Mouse (Mus musculus) CH12.LX (cell line): ENCODE measurements around the gene Gm20547. TPM values are rescaled to one million over a fixed set of nuclear protein-coding genes. Genes with fewer than 3 reads are reported as not detected.

Experiments
- DNase-seq: peaks from one replicate; pipeline ENCODE4 v3.0.0-alpha.2; 2013; ENCODE audit errors: extremely low read depth
- H3K27ac ChIP-seq: 2 replicates; pipeline ENCODE4 v1.5.1; 2012; ENCODE audit warnings: low read depth, mild to moderate bottlenecking, control low read depth, moderate library complexity; ENCODE audit not compliant: insufficient read depth
- H3K27me3 ChIP-seq: replicated peaks from 2 replicates; pipeline ENCODE3; 2012; ENCODE audit warnings: inconsistent platforms
- H3K36me3 ChIP-seq, 2 experiments: replicated peaks in 1 of 2; 2 replicates each; pipeline versions ENCODE3 to v1.6.1; 2012; ENCODE audit warnings: inconsistent platforms in 1 of 2, low read length in 1 of 2, mild to moderate bottlenecking in 1 of 2, mixed read lengths in 1 of 2, moderate library complexity in 1 of 2; ENCODE audit not compliant: control insufficient read depth in 1 of 2, insufficient read depth in 1 of 2
- H3K4me1 ChIP-seq, 2 experiments: 2 replicates each; pipeline ENCODE4 v1.6.1; 2012; ENCODE audit warnings: inconsistent platforms in 1 of 2, moderate library complexity in 1 of 2; ENCODE audit not compliant: insufficient read depth in 2 of 2, control insufficient read depth in 1 of 2
- H3K4me2 ChIP-seq: 2 replicates; pipeline ENCODE4 v1.6.1; 2012; ENCODE audit warnings: low read depth, mild to moderate bottlenecking, control low read depth; ENCODE audit not compliant: poor library complexity, insufficient read depth, severe bottlenecking
- H3K4me3 ChIP-seq, 3 experiments: fragments of 150-350 bp in 1 of 3; sonication (generic) in 1 of 3; replicated peaks in 1 of 3; 2 replicates each; pipeline versions ENCODE3 to v1.5.1; 2011 to 2012; ENCODE audit warnings: low read depth in 2 of 3, low read length in 2 of 3, mild to moderate bottlenecking in 2 of 3, moderate library complexity in 2 of 3, control low read depth in 1 of 3, improper control_type of control experiment in 1 of 3, inconsistent platforms in 1 of 3, mixed read lengths in 1 of 3; ENCODE audit not compliant: poor library complexity in 1 of 3
- H3K79me2 ChIP-seq: replicated peaks from 2 replicates; pipeline ENCODE4 v1.6.1; 2012; ENCODE audit warnings: mild to moderate bottlenecking, moderate library complexity; ENCODE audit not compliant: control insufficient read depth, poor library complexity, insufficient read depth, severe bottlenecking; ENCODE audit errors: extremely low read depth
- H3K9ac ChIP-seq: 2 replicates; pipeline ENCODE4 v1.6.1; 2012; ENCODE audit warnings: low read depth, mild to moderate bottlenecking, control low read depth, moderate library complexity; ENCODE audit not compliant: insufficient read depth
- H3K9me3 ChIP-seq: replicated peaks from 2 replicates; pipeline ENCODE3; 2012; ENCODE audit warnings: low read length, inconsistent platforms, mixed read lengths
- BHLHE40 ChIP-seq: IDR thresholded peaks from 2 replicates; pipeline ENCODE4 v1.6.1; 2011; ENCODE audit warnings: mild to moderate bottlenecking, low read depth, low read length, improper control_type of control experiment
- CHD2 ChIP-seq: IDR thresholded peaks from 2 replicates; pipeline ENCODE4 v1.6.1; 2011; ENCODE audit warnings: low read length, improper control_type of control experiment
- CTCF ChIP-seq, 2 experiments: IDR thresholded peaks in 1 of 2; conservative IDR thresholded peaks in 1 of 2; 2 replicates each; pipeline ENCODE4 v1.5.1; 2011 to 2012; ENCODE audit warnings: low read depth in 2 of 2, low read length in 2 of 2, improper control_type of control experiment in 1 of 2, inconsistent platforms in 1 of 2, mild to moderate bottlenecking in 1 of 2, moderate library complexity in 1 of 2
- ELF1 ChIP-seq: IDR thresholded peaks from 2 replicates; pipeline ENCODE4 v1.6.1; 2014; ENCODE audit warnings: low read depth, mild to moderate bottlenecking, inconsistent platforms, low read length, improper control_type of control experiment
- ETS1 ChIP-seq: conservative IDR thresholded peaks from 2 replicates; pipeline ENCODE4 v1.6.1; 2012; ENCODE audit warnings: low read depth, mild to moderate bottlenecking, inconsistent platforms, low read length, improper control_type of control experiment, moderate library complexity
- GABPA ChIP-seq: IDR thresholded peaks from 2 replicates; pipeline ENCODE4 v1.6.1; 2012; ENCODE audit warnings: low read depth, low read length, improper control_type of control experiment, inconsistent platforms; ENCODE audit not compliant: insufficient replicate concordance
- HCFC1 ChIP-seq: IDR thresholded peaks from 2 replicates; pipeline ENCODE4 v1.6.1; 2012; ENCODE audit warnings: low read depth, mild to moderate bottlenecking, inconsistent platforms, low read length, improper control_type of control experiment
- KAT2A ChIP-seq: IDR thresholded peaks from 2 replicates; pipeline ENCODE4 v1.6.1; 2012; ENCODE audit warnings: low read length, improper control_type of control experiment, inconsistent platforms; ENCODE audit not compliant: insufficient replicate concordance
- MAFK ChIP-seq: IDR thresholded peaks from 2 replicates; pipeline ENCODE4 v1.6.1; 2011; ENCODE audit warnings: low read length, improper control_type of control experiment; ENCODE audit not compliant: insufficient replicate concordance
- MAX ChIP-seq: IDR thresholded peaks from 2 replicates; pipeline ENCODE4 v1.6.1; 2011; ENCODE audit warnings: low read length, improper control_type of control experiment
- MAZ ChIP-seq: IDR thresholded peaks from 2 replicates; pipeline ENCODE4 v1.6.1; 2012; ENCODE audit warnings: low read depth, mild to moderate bottlenecking, inconsistent platforms, low read length, improper control_type of control experiment, moderate library complexity
- MEF2A ChIP-seq: IDR thresholded peaks from 2 replicates; pipeline ENCODE4 v1.6.1; 2014; ENCODE audit warnings: low read depth, mild to moderate bottlenecking, inconsistent platforms, low read length, improper control_type of control experiment, borderline replicate concordance
- MXI1 ChIP-seq: IDR thresholded peaks from 2 replicates; pipeline ENCODE4 v1.6.1; 2011; ENCODE audit warnings: mild to moderate bottlenecking, low read depth, low read length, improper control_type of control experiment
- NELFE ChIP-seq: IDR thresholded peaks from 2 replicates; pipeline ENCODE4 v1.6.1; 2011; ENCODE audit warnings: low read depth, low read length, improper control_type of control experiment
- NRF1 ChIP-seq: IDR thresholded peaks from 2 replicates; pipeline ENCODE4 v1.6.1; 2014; ENCODE audit warnings: low read depth, mild to moderate bottlenecking, inconsistent platforms, low read length, improper control_type of control experiment, moderate library complexity
- PAX5 ChIP-seq: IDR thresholded peaks from 2 replicates; pipeline ENCODE4 v1.6.1; 2012; ENCODE audit warnings: low read length, inconsistent platforms, mixed read lengths
- POLR2A ChIP-seq: IDR thresholded peaks from 2 replicates; pipeline ENCODE4 v1.6.1; 2011; ENCODE audit warnings: low read depth, mild to moderate bottlenecking, improper control_type of control experiment, low read length
- POLR2AphosphoS2 ChIP-seq: IDR thresholded peaks from 2 replicates; pipeline ENCODE4 v1.6.1; 2011; ENCODE audit warnings: low read depth, low read length, improper control_type of control experiment
- RAD21 ChIP-seq: IDR thresholded peaks from 2 replicates; pipeline ENCODE4 v1.6.1; 2011; ENCODE audit warnings: low read depth, mild to moderate bottlenecking, low read length, improper control_type of control experiment, moderate library complexity
- RCOR1 ChIP-seq: conservative IDR thresholded peaks from 2 replicates; pipeline ENCODE4 v1.6.1; 2012; ENCODE audit warnings: low read depth, mild to moderate bottlenecking, inconsistent platforms, low read length, improper control_type of control experiment
- SIN3A ChIP-seq: IDR thresholded peaks from 2 replicates; pipeline ENCODE4 v1.6.1; 2012; ENCODE audit warnings: low read length, improper control_type of control experiment, inconsistent platforms
- SMC3 ChIP-seq: IDR thresholded peaks from 2 replicates; pipeline ENCODE4 v1.6.1; 2011; ENCODE audit warnings: low read depth, low read length, improper control_type of control experiment
- TBP ChIP-seq: conservative IDR thresholded peaks from 2 replicates; pipeline ENCODE4 v1.6.1; 2011; ENCODE audit warnings: low read depth, low read length, improper control_type of control experiment
- UBTF ChIP-seq: IDR thresholded peaks from 2 replicates; pipeline ENCODE4 v1.6.1; 2012; ENCODE audit warnings: low read depth, mild to moderate bottlenecking, inconsistent platforms, low read length, improper control_type of control experiment, moderate library complexity
- ZC3H11A ChIP-seq: IDR thresholded peaks from 2 replicates; pipeline ENCODE4 v1.6.1; 2012; ENCODE audit warnings: low read depth, mild to moderate bottlenecking, inconsistent platforms, low read length, improper control_type of control experiment
- ZKSCAN1 ChIP-seq: IDR thresholded peaks from 2 replicates; pipeline ENCODE4 v1.6.1; 2012; ENCODE audit warnings: low read depth, inconsistent platforms, low read length, improper control_type of control experiment, borderline replicate concordance
- ZMIZ1 ChIP-seq: IDR thresholded peaks from 2 replicates; pipeline ENCODE4 v1.6.1; 2012; ENCODE audit warnings: low read depth, mild to moderate bottlenecking, inconsistent platforms, low read length, improper control_type of control experiment
- dilution Hi-C: fragments of 300-500 bp; cut with MboI; formaldehyde crosslinking; loops from 2 replicates; pipeline ENCODE4 v1.14.3; 2020; ENCODE audit warnings: low sequenced_read_pairs; ENCODE audit not compliant: extremely low pct_unique_long_range_greater_than_20kb, extremely low pct_ligation_motif_present
- in situ Hi-C: fragments of 300-500 bp; cut with MboI; formaldehyde crosslinking; loops from 3 replicates; pipeline ENCODE4 v1.14.3; 2019; ENCODE audit warnings: low sequenced_read_pairs, low pct_ligation_motif_present, low pct_unique_long_range_greater_than_20kb, mixed read lengths
- polyA plus RNA-seq: library from polyadenylated mRNA; unstranded; fragments of >175 nt; gene quantifications from 2 replicates; pipeline ENCODE4 v1.2.1, GENCODE M21; 2012; ENCODE audit warnings: low read depth; ENCODE audit not compliant: insufficient read length
- total RNA-seq, 2 experiments: library from RNA; depleted of rRNA; stranded (reverse); fragments of 300-350 nt in 1 of 2; fragments of >200 nt in 1 of 2; gene quantifications; 2 replicates each; pipeline ENCODE4 v1.2.3; 2012 to 2014

Gm20547 gene
- total and polyA plus RNA-seq, 3 experiments, result not detected

- peak; percentile 45 for DNase-seq
- Histone ChIP-seq H3K27me3 (no peaks in the 10 kb centered on the region), H3K4me2 (no peak overlapping the region), H3K4me3 (no peak overlapping the region), H3K79me2 (peaks cover 11% of the 10 kb centered on the region), H3K36me3 (peaks cover 48 to 81% of the 10 kb centered on the region in 2 experiments), H3K9me3 (no peaks in the 10 kb centered on the region), H3K27ac (no peak overlapping the region), H3K4me1 (peaks cover 0 to 35% of the 10 kb centered on the region in 2 experiments), H3K9ac (no peak overlapping the region)
- in situ Hi-C loops, result loop anchor here (5.0 kb wide), 1 partner anchor 56 kb away; the partner anchor contains the start of gene Slc44a4
- no peak for TF ChIP-seq ETS1
- TF ChIP-seq PAX5, result no peak
- TF ChIP-seq ZKSCAN1, result no peak
- TF ChIP-seq ELF1, result no peak
- no peak for TF ChIP-seq MAX
- peak; percentile 67 for TF ChIP-seq ZC3H11A
- TF ChIP-seq POLR2AphosphoS2, result no peak
- TF ChIP-seq MAFK, result no peak
- TF ChIP-seq NRF1, result no peak
- TF ChIP-seq GABPA, result no peak
- no peak for TF ChIP-seq SIN3A
- no peak for TF ChIP-seq KAT2A
- peak; percentile 82 for TF ChIP-seq RAD21
- no peak for TF ChIP-seq BHLHE40
- TF ChIP-seq POLR2A, result no peak
- TF ChIP-seq RCOR1, result no peak
- TF ChIP-seq MAZ, result no peak
- peak; percentile 93 for TF ChIP-seq SMC3
- TF ChIP-seq CTCF (conservative IDR thresholded peaks at IDR 0.05 in 1 of 2, IDR thresholded peaks at IDR 0.05 in 1 of 2; ENCODE audit: low read depth in 2 of 2, low read length in 2 of 2), result peak; percentile 70 to 90
- TF ChIP-seq MEF2A, result no peak
- dilution Hi-C loops, result no loop called here
Observed at GRCm38 (mm10) chr17:34855825-34856224, 26.0 kb downstream of the Gm20547 start.

- no peak overlapping the region for H3K9ac ChIP-seq
- H3K27me3 ChIP-seq, result no peaks in the 10 kb centered on the region
- H3K36me3 ChIP-seq, result peaks cover 48 to 75% of the 10 kb centered on the region in 2 experiments
- in situ Hi-C loops, result loop anchor here (5.0 kb wide), 1 partner anchor 58 kb away; the partner anchor contains the start of gene Slc44a4
- dilution Hi-C loops, result no loop called here
- H3K79me2 ChIP-seq, result peaks cover 14% of the 10 kb centered on the region
- peaks cover 0 to 35% of the 10 kb centered on the region in 2 experiments for H3K4me1 ChIP-seq
- H3K4me3 ChIP-seq, result no peak overlapping the region
- TF ChIP-seq GABPA (no peak), UBTF (no peak), ETS1 (no peak), TBP (no peak), POLR2A (no peak), CHD2 (no peak), ZMIZ1 (no peak), ZKSCAN1 (no peak), NELFE (no peak), HCFC1 (no peak), MXI1 (no peak), MAFK (no peak), CTCF (conservative IDR thresholded peaks at IDR 0.05 in 1 of 2, IDR thresholded peaks at IDR 0.05 in 1 of 2; ENCODE audit: low read depth in 2 of 2, low read length in 2 of 2) (no peak), SIN3A (no peak), NRF1 (no peak), RAD21 (no peak)
- no peak for DNase-seq
- H3K27ac ChIP-seq, result no peak overlapping the region
- no peaks in the 10 kb centered on the region for H3K9me3 ChIP-seq
- no peak overlapping the region for H3K4me2 ChIP-seq
Observed at GRCm38 (mm10) chr17:34854761-34855160, 27.1 kb downstream of the Gm20547 start.
